Mouse (Mus musculus): ENCODE results near the gene Ssbp4. TPM values are rescaled to one million over a fixed set of nuclear protein-coding genes. Genes with fewer than 3 reads are reported as not detected.

Ssbp4 gene
- polyA plus RNA-seq, 1 experiment from 2014 or later = 113 TPM

DNA sequence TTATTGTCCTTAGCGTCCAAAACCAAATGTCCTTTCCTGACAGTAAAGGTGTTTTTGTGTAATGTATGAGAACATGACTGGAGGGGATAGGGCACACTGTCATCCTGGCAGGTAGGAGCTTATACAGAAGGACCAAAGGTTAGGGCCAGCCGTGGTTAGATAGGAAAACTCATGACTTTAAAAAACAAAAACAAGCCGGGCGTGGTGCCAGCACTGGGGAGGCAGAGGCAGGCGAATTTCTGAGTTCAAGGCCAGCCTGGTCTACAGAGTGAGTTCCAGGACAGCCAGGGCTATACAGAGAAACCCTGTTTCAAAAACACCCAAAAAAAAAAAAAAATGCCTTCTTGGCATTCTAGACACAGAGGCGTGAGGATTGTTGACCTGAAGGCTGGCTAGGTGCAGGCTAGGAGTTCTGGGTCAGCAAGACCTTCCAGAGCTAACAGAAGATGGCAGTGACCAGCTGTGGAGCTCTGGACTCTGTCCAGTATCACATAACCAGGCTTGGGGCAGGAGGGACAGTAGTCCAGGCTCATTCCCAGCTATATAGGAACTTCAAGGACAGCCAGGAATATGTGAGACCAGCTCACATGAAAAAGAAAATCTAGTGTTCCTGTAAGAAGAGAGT, 44.8 kb downstream of the Ssbp4 start:
- WGBS = 91% methylated on average over 6 of the region's 6 CpGs
- H3K9ac ChIP-seq (ENCODE audit: low read length) = no peak overlapping the region
- ATAC-seq (replicated peaks; ENCODE audit: low FRiP score) (no peak), DNase-seq (ENCODE audit: low spot score) (no peak)
- H3K27ac ChIP-seq (ENCODE audit: low read depth, low read length) = no peak overlapping the region
- no peaks in the 10 kb centered on the region for H3K27me3 ChIP-seq (ENCODE audit: control insufficient read depth, insufficient read depth, low read length)
- no peak overlapping the region for H3K4me3 ChIP-seq (ENCODE audit: low read depth, low read length)
- H3K4me2 ChIP-seq (ENCODE audit: low read depth, low read length, severe bottlenecking) = no peak overlapping the region
- H3K4me1 ChIP-seq (replicated peaks; ENCODE audit: control insufficient read depth, insufficient read depth, low read length) = no peaks in the 10 kb centered on the region
- no peaks in the 10 kb centered on the region for H3K9me3 ChIP-seq (ENCODE audit: control insufficient read depth, low read length)
- no peaks in the 10 kb centered on the region for H3K36me3 ChIP-seq (ENCODE audit: control insufficient read depth, insufficient read depth, low read length)

DNA sequence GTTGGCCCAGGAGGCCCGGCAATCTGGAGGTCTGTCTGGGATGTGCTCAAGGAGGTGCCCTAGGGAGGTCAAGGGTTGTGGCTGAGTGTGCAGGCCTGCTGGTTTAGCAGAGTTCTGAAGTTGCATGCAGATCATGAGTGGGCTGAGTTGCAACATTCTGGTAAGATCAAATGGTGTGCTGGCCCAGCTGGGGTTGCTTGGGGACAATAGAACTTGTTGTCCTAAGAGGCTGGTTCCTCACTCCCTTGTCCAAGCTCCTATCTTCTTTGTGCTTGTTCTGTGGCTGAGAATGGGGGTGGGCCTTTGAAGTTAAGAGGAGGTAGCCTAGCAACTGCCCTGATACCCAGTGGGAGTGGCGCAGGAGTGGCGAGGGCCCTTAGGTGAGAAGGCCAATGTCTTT, 45.9 kb downstream of the Ssbp4 start:
- 78% methylated on average over 3 of the region's 3 CpGs for WGBS
- Histone ChIP-seq H3K36me3 (ENCODE audit: control insufficient read depth, insufficient read depth, low read length) (no peaks in the 10 kb centered on the region), H3K27me3 (ENCODE audit: control insufficient read depth, insufficient read depth, low read length) (no peaks in the 10 kb centered on the region), H3K9ac (ENCODE audit: low read length) (no peak overlapping the region), H3K4me3 (ENCODE audit: low read depth, low read length) (no peak overlapping the region), H3K4me1 (replicated peaks; ENCODE audit: control insufficient read depth, insufficient read depth, low read length) (no peaks in the 10 kb centered on the region), H3K9me3 (ENCODE audit: control insufficient read depth, low read length) (no peaks in the 10 kb centered on the region), H3K4me2 (ENCODE audit: low read depth, low read length, severe bottlenecking) (no peak overlapping the region), H3K27ac (ENCODE audit: low read depth, low read length) (no peak overlapping the region)
- DNase-seq (ENCODE audit: low spot score) (no peak), ATAC-seq (replicated peaks; ENCODE audit: low FRiP score) (no peak)

DNA sequence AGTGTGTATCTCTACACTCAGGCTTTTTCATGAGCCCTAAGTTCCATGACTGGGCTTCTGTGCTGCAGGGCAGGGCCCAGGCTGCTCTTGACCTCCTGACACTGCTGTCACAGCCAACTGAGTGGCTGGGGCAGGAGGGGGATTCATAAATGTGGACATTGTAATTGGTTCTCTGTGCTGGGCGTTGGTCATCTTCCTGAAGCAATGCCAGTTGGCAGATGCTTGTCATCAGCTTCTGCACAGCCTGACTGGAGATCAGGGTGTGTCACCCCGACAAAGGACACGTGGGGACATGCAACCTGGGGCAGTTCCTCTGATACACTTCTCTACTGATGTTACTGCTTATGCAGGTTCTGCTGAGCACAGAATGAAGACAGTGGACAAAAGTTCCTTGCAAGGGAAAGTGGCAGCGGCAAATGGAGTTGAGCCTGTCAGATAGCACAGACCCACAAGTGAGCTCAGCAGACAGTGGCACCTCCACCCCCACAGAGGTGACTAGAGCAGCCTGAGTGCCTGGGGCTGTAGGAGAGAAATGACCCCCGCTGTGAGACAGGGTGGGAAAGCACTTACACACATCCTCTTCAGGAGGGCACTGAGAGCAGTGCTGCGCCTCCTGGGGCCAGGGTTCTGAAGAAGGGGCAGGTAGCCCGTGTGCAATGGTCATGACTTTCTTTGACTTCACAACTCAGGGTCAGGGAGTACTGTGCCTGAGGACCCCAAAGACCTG, 46.7 kb downstream of the Ssbp4 start:
- H3K4me3 ChIP-seq (ENCODE audit: low read depth, low read length) = no peak overlapping the region
- no peak overlapping the region for H3K9ac ChIP-seq (ENCODE audit: low read length)

DNA sequence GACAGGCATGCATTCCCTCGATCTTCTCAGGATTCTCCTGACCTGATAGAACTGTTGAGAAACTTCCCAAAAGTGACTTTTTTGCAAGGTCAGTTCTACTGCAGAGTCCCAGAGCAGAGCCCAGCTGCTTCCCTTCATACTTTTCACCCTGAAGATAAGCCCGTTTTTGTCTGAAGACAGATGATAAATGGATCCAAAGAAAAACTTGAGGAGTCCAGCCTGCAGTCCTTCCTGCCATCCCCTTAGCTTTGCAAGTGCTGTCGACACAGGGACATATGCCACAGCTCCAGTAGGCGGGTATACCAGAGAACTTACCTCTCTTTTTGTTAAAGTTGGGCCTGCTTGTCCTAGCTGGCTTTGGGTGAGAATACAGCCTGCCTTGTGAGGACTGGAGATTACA, 47.3 kb downstream of the Ssbp4 start:
- H3K4me1 ChIP-seq (replicated peaks; ENCODE audit: control insufficient read depth, insufficient read depth, low read length) = no peaks in the 10 kb centered on the region
- no peak overlapping the region for H3K9ac ChIP-seq (ENCODE audit: low read length)
- DNase-seq (ENCODE audit: low spot score) (no peak), ATAC-seq (replicated peaks; ENCODE audit: low FRiP score) (no peak)
- WGBS = 85% methylated on average over 4 of the region's 4 CpGs
- H3K36me3 ChIP-seq (ENCODE audit: control insufficient read depth, insufficient read depth, low read length) = no peaks in the 10 kb centered on the region
- no peaks in the 10 kb centered on the region for H3K27me3 ChIP-seq (ENCODE audit: control insufficient read depth, insufficient read depth, low read length)
- H3K27ac ChIP-seq (ENCODE audit: low read depth, low read length) = no peak overlapping the region
- H3K9me3 ChIP-seq (ENCODE audit: control insufficient read depth, low read length) = no peaks in the 10 kb centered on the region
- H3K4me2 ChIP-seq (ENCODE audit: low read depth, low read length, severe bottlenecking) = no peak overlapping the region
- no peak overlapping the region for H3K4me3 ChIP-seq (ENCODE audit: low read depth, low read length)

More for the DNA sequence above, 46.7 kb downstream of the Ssbp4 start:
- H3K27ac ChIP-seq (ENCODE audit: low read depth, low read length) = no peak overlapping the region
- DNase-seq (ENCODE audit: low spot score) = no peak
- ATAC-seq (replicated peaks; ENCODE audit: low FRiP score) = no peak
- H3K9me3 ChIP-seq (ENCODE audit: control insufficient read depth, low read length) = no peaks in the 10 kb centered on the region
- no peak overlapping the region for H3K4me2 ChIP-seq (ENCODE audit: low read depth, low read length, severe bottlenecking)
- no peaks in the 10 kb centered on the region for H3K27me3 ChIP-seq (ENCODE audit: control insufficient read depth, insufficient read depth, low read length)
- no peaks in the 10 kb centered on the region for H3K36me3 ChIP-seq (ENCODE audit: control insufficient read depth, insufficient read depth, low read length)
- H3K4me1 ChIP-seq (replicated peaks; ENCODE audit: control insufficient read depth, insufficient read depth, low read length) = no peaks in the 10 kb centered on the region
- WGBS = 87% methylated on average over 7 of the region's 7 CpGs

DNA sequence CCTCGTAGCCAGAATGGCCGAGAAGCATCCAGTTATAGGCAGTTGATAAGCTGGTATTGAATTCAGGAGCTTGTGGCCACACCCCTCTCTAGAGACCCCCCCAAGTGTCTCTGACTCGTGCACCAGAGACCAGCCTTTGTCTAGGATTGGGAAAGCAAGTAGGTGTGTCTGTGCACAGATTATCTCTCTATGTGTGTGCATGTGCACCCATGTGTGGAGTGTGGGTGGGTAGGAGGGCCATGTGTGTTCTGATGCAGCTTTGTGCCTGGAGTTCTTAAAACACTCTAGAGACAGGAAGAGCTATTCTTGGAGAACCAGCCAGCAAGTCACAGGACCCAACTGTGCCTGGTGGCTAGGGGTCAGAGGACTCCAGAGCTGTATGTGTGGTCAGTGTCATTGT, 48.1 kb downstream of the Ssbp4 start:
- DNase-seq (ENCODE audit: low spot score) (no peak), ATAC-seq (replicated peaks; ENCODE audit: low FRiP score) (no peak)
- 84% methylated on average over 3 of the region's 3 CpGs for WGBS
- no peak overlapping the region for H3K4me3 ChIP-seq (ENCODE audit: low read depth, low read length)
- H3K9ac ChIP-seq (ENCODE audit: low read length) = no peak overlapping the region
- no peaks in the 10 kb centered on the region for H3K36me3 ChIP-seq (ENCODE audit: control insufficient read depth, insufficient read depth, low read length)
- no peak overlapping the region for H3K4me2 ChIP-seq (ENCODE audit: low read depth, low read length, severe bottlenecking)
- H3K4me1 ChIP-seq (replicated peaks; ENCODE audit: control insufficient read depth, insufficient read depth, low read length) = no peaks in the 10 kb centered on the region
- no peaks in the 10 kb centered on the region for H3K9me3 ChIP-seq (ENCODE audit: control insufficient read depth, low read length)
- H3K27me3 ChIP-seq (ENCODE audit: control insufficient read depth, insufficient read depth, low read length) = no peaks in the 10 kb centered on the region
- no peak overlapping the region for H3K27ac ChIP-seq (ENCODE audit: low read depth, low read length)

DNA sequence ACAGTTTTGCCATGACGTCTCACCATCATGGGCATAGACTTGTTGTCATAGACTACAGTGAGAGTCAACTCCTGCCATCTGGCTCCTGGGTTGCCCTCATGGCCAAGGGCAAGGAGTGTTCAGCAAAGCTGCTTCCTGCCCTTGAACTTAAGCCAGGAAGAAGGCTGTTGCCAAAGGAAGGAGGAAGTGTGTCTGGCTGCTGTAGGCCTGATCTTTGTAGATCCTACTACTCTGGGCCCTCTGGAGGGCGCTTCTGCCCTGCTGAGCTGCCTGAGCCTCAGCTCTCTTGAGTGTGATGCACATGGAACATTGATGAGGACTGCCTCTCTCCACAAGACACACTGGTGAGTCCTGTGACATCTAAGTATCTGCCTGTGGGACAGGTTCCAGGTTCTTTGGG, 48.6 kb downstream of the Ssbp4 start:
- no peaks in the 10 kb centered on the region for H3K36me3 ChIP-seq (ENCODE audit: control insufficient read depth, insufficient read depth, low read length)
- no peak overlapping the region for H3K4me3 ChIP-seq (ENCODE audit: low read depth, low read length)
- ATAC-seq (replicated peaks; ENCODE audit: low FRiP score) = no peak
- 90% methylated on average over 2 of the region's 2 CpGs for WGBS
- no peaks in the 10 kb centered on the region for H3K4me1 ChIP-seq (replicated peaks; ENCODE audit: control insufficient read depth, insufficient read depth, low read length)
- H3K27me3 ChIP-seq (ENCODE audit: control insufficient read depth, insufficient read depth, low read length) = no peaks in the 10 kb centered on the region
- no peak for DNase-seq (ENCODE audit: low spot score)
- no peaks in the 10 kb centered on the region for H3K9me3 ChIP-seq (ENCODE audit: control insufficient read depth, low read length)
- H3K9ac ChIP-seq (ENCODE audit: low read length) = no peak overlapping the region
- H3K4me2 ChIP-seq (ENCODE audit: low read depth, low read length, severe bottlenecking) = no peak overlapping the region
- H3K27ac ChIP-seq (ENCODE audit: low read depth, low read length) = no peak overlapping the region

DNA sequence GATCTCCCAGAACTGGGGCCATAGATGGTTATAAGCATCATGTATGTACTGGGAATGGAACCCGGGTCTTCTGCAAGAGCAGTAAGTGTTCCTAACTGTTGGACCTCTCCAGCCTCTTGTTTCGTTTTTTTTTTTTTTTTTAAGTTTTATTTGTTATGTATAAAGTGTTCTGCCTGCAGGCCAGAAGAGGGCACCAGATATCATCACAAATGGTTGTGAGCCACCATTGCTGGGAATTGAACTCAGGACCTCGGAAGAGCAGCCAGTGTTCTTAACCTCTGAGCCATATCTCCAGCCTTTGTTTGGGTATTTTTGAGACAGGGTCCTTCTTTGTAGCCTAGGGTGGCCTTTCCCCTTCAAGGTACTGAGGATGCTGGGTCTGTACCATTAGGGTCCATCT, 49.7 kb downstream of the Ssbp4 start:
- Histone ChIP-seq H3K4me1 (replicated peaks; ENCODE audit: control insufficient read depth, insufficient read depth, low read length) (no peaks in the 10 kb centered on the region), H3K4me3 (ENCODE audit: low read depth, low read length) (no peak overlapping the region), H3K4me2 (ENCODE audit: low read depth, low read length, severe bottlenecking) (no peak overlapping the region), H3K9me3 (ENCODE audit: control insufficient read depth, low read length) (no peaks in the 10 kb centered on the region), H3K36me3 (ENCODE audit: control insufficient read depth, insufficient read depth, low read length) (no peaks in the 10 kb centered on the region), H3K9ac (ENCODE audit: low read length) (no peak overlapping the region), H3K27me3 (ENCODE audit: control insufficient read depth, insufficient read depth, low read length) (no peaks in the 10 kb centered on the region), H3K27ac (ENCODE audit: low read depth, low read length) (no peak overlapping the region)
- WGBS = 77% methylated on average over 3 of the region's 3 CpGs
- ATAC-seq (replicated peaks; ENCODE audit: low FRiP score) (no peak), DNase-seq (ENCODE audit: low spot score) (no peak)

DNA sequence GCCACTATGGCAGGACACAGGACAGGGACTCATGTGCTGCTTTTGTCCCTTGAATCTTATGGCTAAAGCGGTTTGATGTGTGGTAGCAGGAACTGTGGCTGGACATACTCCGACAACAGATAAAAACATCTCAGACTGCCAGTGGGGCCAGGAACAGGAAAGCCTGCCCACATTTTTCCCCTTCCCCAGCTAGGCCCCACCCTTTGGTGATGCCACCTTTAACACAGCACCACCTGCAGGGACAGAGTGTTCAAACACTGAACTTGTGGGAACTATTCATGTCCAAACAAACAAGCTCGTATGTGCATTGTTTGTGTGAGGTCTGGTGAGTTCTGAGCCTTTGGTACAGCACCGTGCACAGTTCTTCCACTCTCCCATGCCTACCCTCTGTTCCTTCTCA, 50.3 kb downstream of the Ssbp4 start:
- H3K27me3 ChIP-seq (ENCODE audit: control insufficient read depth, insufficient read depth, low read length) = no peaks in the 10 kb centered on the region

More for the DNA sequence above, 50.3 kb downstream of the Ssbp4 start:
- no peak for ATAC-seq (replicated peaks; ENCODE audit: low FRiP score)
- 79% methylated on average over 4 of the region's 4 CpGs for WGBS
- Histone ChIP-seq H3K9ac (ENCODE audit: low read length) (no peak overlapping the region), H3K9me3 (ENCODE audit: control insufficient read depth, low read length) (no peaks in the 10 kb centered on the region), H3K36me3 (ENCODE audit: control insufficient read depth, insufficient read depth, low read length) (no peaks in the 10 kb centered on the region), H3K27ac (ENCODE audit: low read depth, low read length) (no peak overlapping the region), H3K4me2 (ENCODE audit: low read depth, low read length, severe bottlenecking) (no peak overlapping the region), H3K4me3 (ENCODE audit: low read depth, low read length) (no peak overlapping the region), H3K4me1 (replicated peaks; ENCODE audit: control insufficient read depth, insufficient read depth, low read length) (no peaks in the 10 kb centered on the region)
- DNase-seq (ENCODE audit: low spot score) = no peak

Data from forebrain, embryonic 11.5 days (tissue).